Mouse (Mus musculus) heart, postnatal 0 days (tissue): ENCODE data around the gene Trim2.

Experiments used
- CTCF ChIP-seq: IDR thresholded peaks from 2 replicates; pipeline ENCODE4 v1.5.1; 2016; ENCODE audit warnings: antibody characterized with exemption, control low read depth, low read depth
- EP300 ChIP-seq: IDR thresholded peaks from 2 replicates; pipeline ENCODE4 v1.6.1; 2016; ENCODE audit warnings: antibody characterized with exemption, low read depth

DNA sequence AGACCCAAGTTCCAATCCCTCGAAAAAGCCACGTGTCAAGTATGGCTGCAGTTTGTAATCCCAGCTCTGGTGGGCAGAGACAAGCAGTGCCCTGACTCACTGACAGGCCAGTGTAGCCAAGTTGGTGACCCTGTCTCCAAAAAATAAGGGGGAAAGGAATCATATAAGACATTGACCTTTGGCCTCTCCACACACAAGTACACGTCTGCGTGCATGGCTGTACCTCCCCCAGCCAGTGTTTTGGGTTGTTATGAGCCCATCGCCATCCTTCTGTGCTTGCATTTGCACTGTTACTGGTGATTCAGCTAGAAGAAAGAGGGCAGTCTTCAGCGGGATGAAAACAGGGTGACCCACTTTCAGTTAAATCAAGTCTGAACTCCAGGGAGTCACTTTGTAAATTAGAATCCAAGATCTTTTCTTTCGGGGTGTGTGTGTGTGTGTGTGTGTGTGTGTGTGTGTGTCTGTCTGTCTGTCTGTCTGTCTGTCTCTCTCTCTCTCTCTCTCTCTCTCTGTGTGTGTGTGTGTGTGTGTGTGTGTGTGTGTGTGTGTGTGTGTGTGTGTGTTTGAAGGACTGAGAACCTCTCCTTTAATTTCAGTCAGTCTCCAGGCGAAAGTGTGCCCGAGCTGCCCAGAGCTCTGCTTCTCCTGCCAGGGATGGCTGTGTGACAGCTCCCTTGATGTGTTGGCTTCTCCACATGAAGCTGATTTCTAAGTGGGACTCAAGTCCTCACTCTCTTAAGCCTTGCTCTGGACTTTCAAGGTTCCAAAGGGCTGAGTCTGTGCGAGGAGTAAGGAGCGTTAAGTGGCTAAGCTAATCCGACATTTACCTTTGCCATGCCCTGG lies 89.3 kb downstream of the Trim2 start:
- TF ChIP-seq CTCF (no peak), EP300 (no peak)
